Mouse (Mus musculus): ENCODE data around the gene Trappc2l. TPM values are rescaled to one million over a fixed set of nuclear protein-coding genes. Genes with fewer than 3 reads are reported as not detected.

Gene Trappc2l
- total RNA-seq, 2 experiments from 2014 or later: 37.9 to 40.3 TPM

DNA sequence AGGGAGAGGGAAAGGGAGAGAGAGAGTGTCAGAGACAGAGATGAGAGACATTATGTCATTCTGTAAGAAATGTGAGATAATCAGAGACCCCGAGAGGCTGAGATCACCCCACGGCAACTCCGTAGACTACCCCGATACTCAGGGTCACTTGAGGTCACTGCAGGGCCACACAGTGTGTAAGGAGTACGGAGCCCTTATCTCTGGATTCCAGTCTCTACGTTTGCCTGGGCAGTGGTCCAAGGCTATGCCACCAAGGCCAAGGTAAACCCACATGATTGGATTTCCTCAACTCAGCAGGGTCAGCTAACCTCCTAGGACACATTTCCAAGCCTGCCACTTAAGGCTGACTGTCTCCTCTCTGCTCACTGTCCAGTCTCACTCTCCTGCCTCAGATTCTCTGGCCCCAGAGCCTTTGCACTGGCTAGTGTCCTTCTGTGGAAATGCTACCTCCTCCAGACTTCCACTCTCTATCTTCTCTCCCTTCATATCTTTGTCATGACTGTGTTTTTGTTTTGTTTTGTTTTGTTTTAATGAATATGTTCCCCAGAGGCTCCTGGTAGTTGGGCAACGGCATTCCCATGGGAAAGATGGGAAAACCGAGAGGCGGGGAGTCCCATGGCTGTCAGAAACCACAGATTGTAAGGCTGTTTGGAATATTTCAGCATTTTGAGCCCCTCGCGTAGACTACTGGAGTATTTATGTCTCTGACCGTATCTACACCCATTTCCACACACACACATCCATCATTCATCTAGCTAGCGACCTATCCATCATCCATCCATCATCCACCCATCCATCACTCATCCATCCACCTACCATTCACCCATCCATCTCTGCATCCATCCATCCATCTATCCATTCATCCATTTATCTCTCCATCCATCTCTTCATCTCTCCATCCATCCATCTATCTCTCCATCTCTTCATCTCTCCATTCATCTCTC lies 44.9 kb downstream of the Trappc2l start:
- peak; percentile 43 for DNase-seq

DNA sequence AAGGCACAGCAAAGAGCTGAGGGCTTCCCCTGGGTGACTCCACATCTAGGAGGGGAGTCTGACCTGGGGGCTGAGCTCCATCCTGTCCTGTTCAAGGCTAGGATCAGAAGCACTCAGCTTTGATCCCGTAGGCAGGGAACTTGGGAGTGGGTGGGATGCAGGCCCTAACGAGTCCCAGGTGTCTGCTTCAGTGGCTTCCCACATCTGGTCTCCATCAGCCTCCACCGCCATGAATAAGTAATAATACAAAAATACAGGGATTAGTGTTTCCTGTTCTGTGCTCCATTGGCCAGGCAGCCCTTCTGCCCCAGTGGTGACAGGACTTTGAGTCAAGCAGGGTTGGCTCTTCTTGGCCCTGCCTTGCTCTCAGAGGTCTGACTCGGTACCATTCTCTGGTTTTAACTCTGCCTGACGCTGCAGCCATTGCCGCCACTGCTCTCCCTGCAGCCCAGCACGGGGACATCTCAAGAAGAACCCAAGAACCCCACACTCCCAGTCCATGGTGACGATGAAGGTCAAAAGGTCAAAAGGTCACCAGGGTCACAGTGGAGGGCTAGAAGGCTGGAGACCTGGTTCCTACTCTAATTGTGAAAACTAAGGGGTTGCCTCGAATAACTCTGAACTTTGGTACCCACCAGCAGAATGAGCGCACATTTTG lies 46.8 kb downstream of the Trappc2l start:
- DNase-seq: no peak

DNA sequence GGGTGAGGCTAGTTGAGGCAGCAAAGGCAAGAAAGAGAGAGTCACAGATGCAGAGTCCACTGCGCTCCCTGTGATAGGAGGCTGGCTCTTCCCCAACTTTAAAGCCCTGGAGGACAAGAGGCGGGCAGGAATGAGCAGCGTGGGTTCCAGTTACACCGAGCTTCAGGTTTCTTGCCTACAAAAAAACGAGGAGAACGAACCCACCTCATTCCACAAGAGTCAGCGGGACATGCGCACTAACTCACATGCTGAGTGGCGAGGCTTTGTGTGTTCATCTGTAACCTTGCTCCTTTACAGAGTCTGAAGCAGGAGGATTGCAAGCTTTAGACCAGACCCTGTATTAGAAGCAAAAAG lies 47.3 kb downstream of the Trappc2l start:
- DNase-seq: no peak

DNA sequence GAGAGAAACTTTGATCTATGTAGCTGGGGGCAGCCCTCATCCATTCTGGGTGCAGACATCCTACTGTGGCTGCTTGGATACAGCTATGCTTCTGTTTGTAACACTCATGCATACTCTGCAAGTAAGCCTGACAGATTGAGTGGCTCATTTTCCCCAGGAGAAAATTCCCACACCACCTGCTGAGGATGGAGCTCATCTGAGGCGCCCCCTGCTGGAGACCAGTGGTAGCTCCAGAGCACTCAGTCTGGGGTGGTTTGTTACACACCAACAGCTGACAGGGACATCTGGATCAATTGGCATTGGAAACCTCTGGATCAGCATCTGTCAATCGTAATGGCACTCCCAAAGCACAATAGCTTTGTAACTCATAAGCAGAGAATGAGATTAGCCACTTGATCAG lies 48.6 kb downstream of the Trappc2l start:
- DNase-seq: no peak

DNA sequence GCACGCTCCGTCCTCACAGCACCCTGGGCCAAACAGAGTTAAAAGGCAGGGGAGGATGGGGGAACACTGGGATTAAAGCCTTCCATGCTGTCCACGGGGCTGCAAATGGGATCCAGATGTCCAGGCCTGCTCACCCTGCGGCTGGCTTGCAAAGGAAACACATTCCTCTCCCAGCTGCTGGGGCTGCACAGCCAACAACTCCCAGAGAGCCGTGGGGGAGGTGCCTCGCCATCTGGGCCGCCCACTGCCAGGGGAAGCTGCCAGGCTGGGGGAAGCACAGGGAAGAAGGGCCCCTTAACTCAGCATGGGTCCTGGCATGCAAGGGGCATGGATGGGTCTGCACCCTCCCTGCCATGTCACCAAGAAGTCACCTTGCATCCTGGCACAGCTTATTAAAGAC lies 49.7 kb downstream of the Trappc2l start:
- peak; percentile 86 for DNase-seq

DNA sequence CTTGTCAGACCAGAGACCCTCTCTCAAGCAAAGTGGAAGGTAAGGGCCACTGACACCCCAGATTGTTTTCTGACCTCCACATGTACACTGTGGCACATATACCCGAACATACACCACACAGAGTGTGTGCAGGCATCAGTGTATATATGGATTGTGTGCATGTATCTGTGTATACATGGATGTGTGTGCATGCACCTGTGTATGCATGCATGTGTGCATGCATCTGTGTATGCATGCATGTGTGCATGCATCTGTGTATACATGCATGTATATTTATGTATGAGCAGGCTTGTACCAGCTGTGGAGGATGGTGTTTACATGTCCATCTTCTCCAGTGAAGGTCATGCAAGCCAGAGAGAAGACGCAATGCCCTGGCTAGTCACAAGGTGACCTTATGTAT lies 50.5 kb downstream of the Trappc2l start:
- DNase-seq: no peak

DNA sequence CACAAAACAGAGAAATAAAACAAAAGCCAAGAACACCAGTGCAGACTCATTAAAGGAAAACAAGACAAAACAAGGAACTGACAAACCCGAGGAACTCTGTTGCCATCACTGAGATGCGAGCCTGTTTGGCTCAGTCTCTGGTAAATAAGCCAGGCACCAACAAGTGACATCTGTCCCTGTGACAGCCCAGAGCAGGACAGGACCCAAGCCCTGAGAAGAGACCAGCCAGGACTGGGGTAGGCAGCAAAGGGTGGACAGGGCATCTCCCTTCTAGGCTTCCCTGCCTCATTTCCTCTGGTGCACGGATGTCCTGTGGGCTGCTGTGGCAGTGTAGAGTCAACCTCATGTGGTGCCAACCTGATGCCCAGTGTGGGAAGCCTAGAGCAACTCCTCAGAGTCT lies 51.7 kb downstream of the Trappc2l start:
- DNase-seq: no peak

DNA sequence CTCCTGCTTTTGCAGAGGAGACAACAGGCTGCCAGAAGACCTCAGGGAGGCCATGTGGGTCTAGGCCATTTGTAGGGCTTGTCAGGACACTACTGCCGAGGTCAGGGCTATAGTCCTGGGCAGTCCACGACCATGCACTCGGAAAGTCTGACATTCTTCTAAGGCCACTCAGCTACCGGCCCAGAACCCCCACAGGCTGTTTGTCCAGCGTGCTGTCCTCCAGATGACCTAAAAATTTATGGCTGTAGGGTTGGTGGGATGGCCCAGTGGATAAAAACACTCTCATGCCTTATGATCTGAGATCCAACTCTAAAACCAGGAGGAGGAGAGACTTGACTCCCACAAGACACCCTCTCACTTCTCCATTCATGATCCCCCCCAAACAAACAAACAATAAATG lies 52.2 kb downstream of the Trappc2l start:
- no peak for DNase-seq

DNA sequence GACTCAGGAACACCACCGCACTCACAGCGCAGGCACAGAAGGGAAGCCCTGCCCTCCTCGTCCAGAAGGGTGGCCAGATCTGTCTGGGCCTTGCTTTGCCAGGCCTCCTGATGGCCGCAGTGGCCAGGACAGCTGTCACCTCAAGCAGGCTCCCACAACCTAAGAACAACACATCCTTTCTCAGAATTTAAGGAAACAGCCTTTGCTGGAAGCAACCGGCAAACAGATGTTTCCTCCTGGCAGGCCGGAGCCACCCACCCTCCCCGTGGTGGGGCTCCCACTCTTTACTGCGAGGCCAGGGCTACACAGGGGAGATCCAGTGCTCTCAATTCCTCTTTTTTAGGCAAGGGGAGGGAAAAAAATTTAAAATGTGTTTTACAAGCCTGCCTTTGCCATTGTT lies 53.8 kb downstream of the Trappc2l start:
- DNase-seq: peak; percentile 77

DNA sequence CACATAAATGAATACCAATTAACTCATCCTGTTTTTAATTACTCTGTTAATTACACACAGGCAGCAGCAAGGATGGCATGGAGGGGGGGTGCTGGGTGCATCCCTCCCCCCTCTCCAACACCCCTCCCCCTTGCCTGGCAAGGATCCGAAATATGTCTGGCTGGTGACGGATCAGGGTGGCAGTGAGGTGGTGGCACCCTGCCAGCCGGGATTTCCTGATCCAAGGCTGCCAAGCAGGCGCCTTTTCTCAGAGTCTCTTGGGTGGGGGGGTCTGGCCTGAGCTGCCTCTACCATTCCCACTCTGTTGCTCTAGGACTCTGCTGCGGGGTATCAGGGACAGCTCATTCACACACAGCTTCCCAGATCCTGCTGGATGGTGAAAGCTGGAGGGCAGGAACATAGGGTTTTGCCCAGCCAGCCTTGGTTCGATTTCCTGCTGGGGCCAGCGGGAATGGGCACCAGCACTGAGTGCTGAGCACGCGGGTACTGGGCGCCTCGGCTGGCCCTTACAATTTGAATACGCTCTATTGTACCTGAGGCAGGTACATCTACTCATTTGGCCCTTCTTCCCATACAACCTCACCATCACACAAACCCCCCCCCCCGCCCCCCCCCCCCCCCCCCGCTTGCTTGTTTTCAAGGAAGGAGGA lies 54.4 kb downstream of the Trappc2l start:
- DNase-seq: peak; percentile 65

Small RNA genes within 50 kb of the gene (microRNA-seq; reads per million reads assigned to microRNA genes)
- gene Mir6396 (ENCODE audit: borderline replicate concordance in 2 of 2): 0 reads per million in 2 experiments

Other genes with a start within 250 kb of the Trappc2l start
- gene Zc3h18, start 235.0 kb upstream of the Trappc2l start, total RNA-seq (2021): 10 to 100 TPM; 18.1 to 21.0 TPM
- not detected for gene Il17c, start 189.6 kb upstream of the Trappc2l start, total RNA-seq (2021)
- 1 to 10 TPM; 7.6 to 8.9 TPM for gene Cyba, start 178.7 kb upstream of the Trappc2l start, total RNA-seq (2021)
- gene Mvd, start 168.2 kb upstream of the Trappc2l start, total RNA-seq (2021): 1 to 10 TPM; 4.2 to 5.2 TPM
- gene Snai3, start 150.9 kb upstream of the Trappc2l start, total RNA-seq (2021): 10 to 100 TPM in 1 of 2 experiments, 1 to 10 TPM in 1; 5.4 to 11.7 TPM
- gene Rnf166, start 135.6 kb upstream of the Trappc2l start, total RNA-seq (2021): 10 to 100 TPM; 24.7 to 30.7 TPM
- gene Ctu2, start 135.5 kb upstream of the Trappc2l start, total RNA-seq (2021): 1 to 10 TPM; 6.7 to 7.4 TPM
- gene Piezo1, start 60.3 kb upstream of the Trappc2l start, total RNA-seq (2021): 10 to 100 TPM; 12.3 to 14.0 TPM
- 1 to 10 TPM in 1 of 2 experiments, under 1 TPM in 1; 0.82 to 1.1 TPM for gene Cdt1, start 43.6 kb upstream of the Trappc2l start, total RNA-seq (2021)
- 10 to 100 TPM; 35.7 to 36.9 TPM for gene Aprt, start 34.7 kb upstream of the Trappc2l start, total RNA-seq (2021)
- gene Galns, start 177 bp upstream of the Trappc2l start, total RNA-seq (2021): 1 to 10 TPM; 1.3 to 1.8 TPM
- not detected for gene Pabpn1l, start 11.1 kb downstream of the Trappc2l start, total RNA-seq (2021)
- gene Cbfa2t3, start 87.5 kb downstream of the Trappc2l start, total RNA-seq (2021): 10 to 100 TPM; 19.0 to 27.8 TPM
- gene Acsf3, start 163.8 kb downstream of the Trappc2l start, total RNA-seq (2021): 10 to 100 TPM; 12.9 to 13.3 TPM
- gene Cdh15, start 236.3 kb downstream of the Trappc2l start, total RNA-seq (2021): 10 to 100 TPM; 16.5 to 17.2 TPM

Measured in gastrocnemius, postnatal 25 days (tissue).